Mouse (Mus musculus) megakaryocyte, adult 5-6 weeks (primary cell): Measurements from ENCODE around the gene Lpin3. TPM values are rescaled to one million over a fixed set of nuclear protein-coding genes. Genes with fewer than 3 reads are reported as not detected.

Experiments used
- ATAC-seq: 2 replicates; pipeline ENCODE4 v1.8.0; 2016; ENCODE audit warnings: mild to moderate bottlenecking, inconsistent platforms; ENCODE audit not compliant: poor library complexity, severe bottlenecking
- total RNA-seq, 2 experiments: library from RNA; stranded (forward) in 1 of 2; stranded (reverse) in 1 of 2; fragments of 153-499, 151-499 nt in 1 of 2; fragments of 221-1000, 200-1000 nt in 1 of 2; gene quantifications; 2 replicates each; pipeline versions ENCODE4 v1.2.3 to v1.2.4; 2015 to 2017

Gene Lpin3
- total RNA-seq, 2 experiments from 2014 or later, result not detected

GRCm38 (mm10) chr2:160931378-160931777, 50.9 kb downstream of the Lpin3 start:
- ATAC-seq, result no peak

- no peak for ATAC-seq
Measured at GRCm38 (mm10) chr2:160932325-160932724, 51.9 kb downstream of the Lpin3 start.

GRCm38 (mm10) chr2:160932981-160933380, 52.5 kb downstream of the Lpin3 start:
- ATAC-seq, result no peak

GRCm38 (mm10) chr2:160933890-160934289, 53.4 kb downstream of the Lpin3 start:
- no peak for ATAC-seq

GRCm38 (mm10) chr2:160934451-160934850, 54.0 kb downstream of the Lpin3 start:
- ATAC-seq, result no peak

- ATAC-seq, result no peak
Measured at GRCm38 (mm10) chr2:160940930-160941709, 60.6 kb downstream of the Lpin3 start.

- ATAC-seq, result no peak
Measured at GRCm38 (mm10) chr2:160942443-160942842, 62.0 kb downstream of the Lpin3 start.

- no peak for ATAC-seq
Measured at GRCm38 (mm10) chr2:160951595-160951994, 71.1 kb downstream of the Lpin3 start.

- ATAC-seq, result no peak
Measured at GRCm38 (mm10) chr2:160953131-160953873, 72.8 kb downstream of the Lpin3 start.

GRCm38 (mm10) chr2:160954541-160954940, 74.1 kb downstream of the Lpin3 start:
- no peak for ATAC-seq

GRCm38 (mm10) chr2:160955331-160955730, 74.9 kb downstream of the Lpin3 start:
- ATAC-seq, result no peak

Other genes with a start within 250 kb of the Lpin3 start
- gene Top1, start 234.8 kb upstream of the Lpin3 start, total RNA-seq (2015), result 70.9 and 75.9 TPM in 2 replicates
- 99.2 and 125 TPM in 2 replicates for gene Top1, start 234.8 kb upstream of the Lpin3 start, total RNA-seq (2017)
- gene Plcg1, start 149.4 kb upstream of the Lpin3 start, total RNA-seq (2015), result 3.3 and 6.0 TPM in 2 replicates
- 6.9 and 9.0 TPM in 2 replicates for gene Plcg1, start 149.4 kb upstream of the Lpin3 start, total RNA-seq (2017)
- 2.9 and 6.2 TPM in 2 replicates for gene Zhx3, start 7.7 kb upstream of the Lpin3 start, total RNA-seq (2015)
- gene Zhx3, start 7.7 kb upstream of the Lpin3 start, total RNA-seq (2017), result 2.8 and 3.9 TPM in 2 replicates
- gene Emilin3, start 31.7 kb downstream of the Lpin3 start, total RNA-seq (2015), result not detected in 2 replicates
- not detected in 2 replicates for gene Emilin3, start 31.7 kb downstream of the Lpin3 start, total RNA-seq (2017)
- gene Chd6, start 228.4 kb downstream of the Lpin3 start, total RNA-seq (2015), result 22.7 and 24.8 TPM in 2 replicates
- gene Chd6, start 228.4 kb downstream of the Lpin3 start, total RNA-seq (2017), result 21.4 and 28.5 TPM in 2 replicates